Mouse (Mus musculus): Measurements from ENCODE around the gene Olfr381. TPM values are rescaled to one million over a fixed set of nuclear protein-coding genes. Genes with fewer than 3 reads are reported as not detected.
"Not testable (repeated sequence)": the region's sequence is repeated elsewhere in the genome, so short reads cannot be mapped to it uniquely, and the experiment has no call there.

Gene Olfr381
- not detected for polyA plus RNA-seq (2012; fragmentation: generic; extraction: Trizol)
- long read RNA-seq, experiment 1: 0 reads
- long read RNA-seq, experiment 2: 0 reads

- no peaks in the 10 kb centered on the region for H3K36me3 ChIP-seq (ENCODE audit: control insufficient read depth, insufficient read depth)
- no peak within 1 kb of the TSS for H3K4me3 ChIP-seq (ENCODE audit: insufficient read depth, poor library complexity, severe bottlenecking)
- H3K27me3 ChIP-seq (ENCODE audit: control insufficient read depth, insufficient read depth, insufficient read length): no peaks in the 10 kb centered on the region
- H3K79me2 ChIP-seq (ENCODE audit: control insufficient read depth, insufficient read depth): no peaks in the 10 kb centered on the region
- no peaks in the 10 kb centered on the region for H3K79me3 ChIP-seq (ENCODE audit: low read depth)
- TF ChIP-seq FOSL1 (IDR thresholded peaks at IDR 0.05; ENCODE audit: insufficient read depth, low read length, poor library complexity, severe bottlenecking) (no peak), MAX (IDR thresholded peaks at IDR 0.05) (no peak), MYOG (IDR thresholded peaks at IDR 0.05; ENCODE audit: control insufficient read depth, extremely low read depth, insufficient read length) (no peak), CTCF (IDR thresholded peaks at IDR 0.05; ENCODE audit: control insufficient read depth, insufficient read depth, insufficient read length) (no peak), USF1 (IDR thresholded peaks at IDR 0.05; ENCODE audit: low read depth) (no peak), MYOD1 (IDR thresholded peaks at IDR 0.05; ENCODE audit: control insufficient read depth, insufficient read length, low read depth) (no peak), CEBPB (IDR thresholded peaks at IDR 0.05; ENCODE audit: low read depth) (no peak)
- no peak within 1 kb of the TSS for H3ac ChIP-seq (ENCODE audit: control insufficient read depth, insufficient read length, low read depth)
These were observed at the start of gene Olfr381 for GRCm38 (mm10) chr11:73491503-73491902. Gene Olfr381, minus strand, starts transcription at chr11:73491603.

- not testable (repeated sequence) for H3K4me3 ChIP-seq (ENCODE audit: insufficient read depth, poor library complexity, severe bottlenecking); H3K79me3 ChIP-seq (ENCODE audit: low read depth); H3K36me3 ChIP-seq (ENCODE audit: control insufficient read depth, insufficient read depth); H3K27me3 ChIP-seq (ENCODE audit: control insufficient read depth, insufficient read depth, insufficient read length); H3ac ChIP-seq (ENCODE audit: control insufficient read depth, insufficient read length, low read depth); H3K79me2 ChIP-seq (ENCODE audit: control insufficient read depth, insufficient read depth)
These were observed 37.6 kb upstream of the Olfr381 start for GRCm38 (mm10) chr11:73528971-73529370.

- H3K27me3 ChIP-seq (ENCODE audit: control insufficient read depth, insufficient read depth, insufficient read length): no peaks in the 10 kb centered on the region
These were observed 25.7 kb upstream of the Olfr381 start, which contains the start of gene Olfr382 for GRCm38 (mm10) chr11:73517097-73517496. Gene Olfr382, minus strand, starts transcription at chr11:73517197.

GRCm38 (mm10) chr11:73457408-73457807 lies 34.0 kb downstream of the Olfr381 start, which contains the start of gene Olfr380:
Gene Olfr380, minus strand, starts transcription at chr11:73457508.
- no peak for TF ChIP-seq MAX (IDR thresholded peaks at IDR 0.05)
- TF ChIP-seq CEBPB (IDR thresholded peaks at IDR 0.05; ENCODE audit: low read depth): no peak
- TF ChIP-seq FOSL1 (IDR thresholded peaks at IDR 0.05; ENCODE audit: insufficient read depth, low read length, poor library complexity, severe bottlenecking): no peak
- no peak for TF ChIP-seq USF1 (IDR thresholded peaks at IDR 0.05; ENCODE audit: low read depth)
- TF ChIP-seq CTCF (IDR thresholded peaks at IDR 0.05; ENCODE audit: control insufficient read depth, insufficient read depth, insufficient read length): no peak
- no peak for TF ChIP-seq MYOD1 (IDR thresholded peaks at IDR 0.05; ENCODE audit: control insufficient read depth, insufficient read length, low read depth)
- H3K79me2 ChIP-seq (ENCODE audit: control insufficient read depth, insufficient read depth): no peaks in the 10 kb centered on the region

More at GRCm38 (mm10) chr11:73517097-73517496, 25.7 kb upstream of the Olfr381 start, which contains the start of gene Olfr382:
- H3ac ChIP-seq (ENCODE audit: control insufficient read depth, insufficient read length, low read depth): no peak within 1 kb of the TSS
- H3K79me2 ChIP-seq (ENCODE audit: control insufficient read depth, insufficient read depth): no peaks in the 10 kb centered on the region
- no peaks in the 10 kb centered on the region for H3K79me3 ChIP-seq (ENCODE audit: low read depth)
- H3K4me3 ChIP-seq (ENCODE audit: insufficient read depth, poor library complexity, severe bottlenecking): no peak within 1 kb of the TSS
- no peak for TF ChIP-seq MYOD1 (IDR thresholded peaks at IDR 0.05; ENCODE audit: control insufficient read depth, insufficient read length, low read depth)
- no peak for TF ChIP-seq USF1 (IDR thresholded peaks at IDR 0.05; ENCODE audit: low read depth)
- TF ChIP-seq FOSL1 (IDR thresholded peaks at IDR 0.05; ENCODE audit: insufficient read depth, low read length, poor library complexity, severe bottlenecking): no peak
- TF ChIP-seq MAX (IDR thresholded peaks at IDR 0.05): no peak
- no peak for TF ChIP-seq CTCF (IDR thresholded peaks at IDR 0.05; ENCODE audit: control insufficient read depth, insufficient read depth, insufficient read length)
- no peak for TF ChIP-seq CEBPB (IDR thresholded peaks at IDR 0.05; ENCODE audit: low read depth)
- no peak for TF ChIP-seq MYOG (IDR thresholded peaks at IDR 0.05; ENCODE audit: control insufficient read depth, extremely low read depth, insufficient read length)
- H3K36me3 ChIP-seq (ENCODE audit: control insufficient read depth, insufficient read depth): no peaks in the 10 kb centered on the region

More at GRCm38 (mm10) chr11:73457408-73457807, 34.0 kb downstream of the Olfr381 start, which contains the start of gene Olfr380:
- Histone ChIP-seq H3K27me3 (ENCODE audit: control insufficient read depth, insufficient read depth, insufficient read length) (no peaks in the 10 kb centered on the region), H3ac (ENCODE audit: control insufficient read depth, insufficient read length, low read depth) (no peak within 1 kb of the TSS), H3K79me3 (ENCODE audit: low read depth) (no peaks in the 10 kb centered on the region), H3K4me3 (ENCODE audit: insufficient read depth, poor library complexity, severe bottlenecking) (no peak within 1 kb of the TSS), H3K36me3 (ENCODE audit: control insufficient read depth, insufficient read depth) (no peaks in the 10 kb centered on the region)

Other genes with a start within 250 kb of the Olfr381 start
- under 0.01 TPM for gene Trpv3, start 224.2 kb downstream of the Olfr381 start, polyA plus RNA-seq (2012; fragmentation: generic; extraction: Trizol)
- gene Aspa, start 162.0 kb downstream of the Olfr381 start, polyA plus RNA-seq (2012; fragmentation: generic; extraction: Trizol): 0.60 TPM
- not detected for gene Gm49340, start 161.9 kb downstream of the Olfr381 start, polyA plus RNA-seq (2012; fragmentation: generic; extraction: Trizol)
- gene Spata22, start 161.9 kb downstream of the Olfr381 start, polyA plus RNA-seq (2012; fragmentation: generic; extraction: Trizol): not detected
- gene Olfr20, start 140.8 kb downstream of the Olfr381 start, polyA plus RNA-seq (2012; fragmentation: generic; extraction: Trizol): not detected
- gene Olfr376, start 120.4 kb downstream of the Olfr381 start, polyA plus RNA-seq (2012; fragmentation: generic; extraction: Trizol): not detected
- gene Olfr1, start 92.0 kb downstream of the Olfr381 start, polyA plus RNA-seq (2012; fragmentation: generic; extraction: Trizol): not detected
- not detected for gene Olfr378, start 63.1 kb downstream of the Olfr381 start, polyA plus RNA-seq (2012; fragmentation: generic; extraction: Trizol)
- not detected for gene Olfr380, start 34.1 kb downstream of the Olfr381 start, polyA plus RNA-seq (2012; fragmentation: generic; extraction: Trizol)
- not detected for gene Olfr382, start 25.6 kb upstream of the Olfr381 start, polyA plus RNA-seq (2012; fragmentation: generic; extraction: Trizol)
- gene Olfr385, start 101.4 kb upstream of the Olfr381 start, polyA plus RNA-seq (2012; fragmentation: generic; extraction: Trizol): not detected
- gene Olfr384, start 107.0 kb upstream of the Olfr381 start, polyA plus RNA-seq (2012; fragmentation: generic; extraction: Trizol): not detected
- gene Zfp735, start 197.2 kb upstream of the Olfr381 start, polyA plus RNA-seq (2012; fragmentation: generic; extraction: Trizol): not detected